Mouse (Mus musculus) lung, adult 2 months (tissue): ENCODE measurements at regions not wholly inside any gene's neighbourhood (a gene's known extent, or its start where the extent isn't known, plus 50 kb on each side); places are given as distances from the start of the nearest gene placed in this dataset.
A peak's percentile ranks its signal among the peaks of the same experiment; 100 is the strongest.

Experiments
- DNase-seq: peaks from one replicate; pipeline ENCODE4 v3.0.0; 2022
- H3K4me1 ChIP-seq: fragments of 200-500 bp; 2 replicates; pipeline ENCODE4 v1.6.1; 2011; ENCODE audit warnings: low read length; ENCODE audit not compliant: control insufficient read depth, insufficient read depth
- H3K4me3 ChIP-seq: fragments of 200-500 bp; replicated peaks from 2 replicates; pipeline ENCODE3; 2011; ENCODE audit warnings: low read depth, mild to moderate bottlenecking, control low read depth, low read length; ENCODE audit errors: extremely low read depth
- CTCF ChIP-seq: fragments of 200-500 bp; IDR thresholded peaks from 2 replicates; pipeline ENCODE4 v1.5.1; 2011; ENCODE audit warnings: mild to moderate bottlenecking, low read length, control low read depth; ENCODE audit not compliant: insufficient read depth
- POLR2A ChIP-seq: fragments of 200-500 bp; IDR thresholded peaks from 2 replicates; pipeline ENCODE4 v1.6.1; 2011; ENCODE audit warnings: low read depth, mild to moderate bottlenecking, control low read depth, low read length, borderline replicate concordance; ENCODE audit errors: extremely low read depth
- WGBS: fragments of 180-500 bp; shearing (Covaris S2); methylation state at CpG from one replicate; pipeline ENCODE4 v1.1.7; 2018; 5-methylcytosine and 5-hydroxymethylcytosine counted together

GRCm38 (mm10) chr14:76749178-76749577, 192.5 kb upstream of the Serp2 start:
- H3K4me3 ChIP-seq, result no peak overlapping the region
- no peak for DNase-seq
- 0 out of 2 replicates have a peak, but pooled peaks cover 2% of the 10 kb centered on the region for H3K4me1 ChIP-seq
- WGBS, result 81% methylated on average over 7 of the region's 7 CpGs
- TF ChIP-seq CTCF (no peak), POLR2A (no peak)

- DNase-seq, result no peak
- H3K4me1 ChIP-seq, result 0 out of 2 replicates have a peak, but pooled peaks cover 2% of the 10 kb centered on the region
- no peak for TF ChIP-seq CTCF
- no peak for TF ChIP-seq POLR2A
- H3K4me3 ChIP-seq, result no peak overlapping the region
- WGBS, result 95% methylated on average over 2 of the region's 2 CpGs
Observed at GRCm38 (mm10) chr14:76748711-76749110, 192.0 kb upstream of the Serp2 start.

- WGBS, result 93% methylated on average over 5 of the region's 5 CpGs
- Histone ChIP-seq H3K4me1 (0 out of 2 replicates have a peak, but pooled peaks cover 2% of the 10 kb centered on the region), H3K4me3 (no peak overlapping the region)
- TF ChIP-seq CTCF (no peak), POLR2A (no peak)
- DNase-seq, result no peak
Observed at GRCm38 (mm10) chr14:76747814-76748213, 191.1 kb upstream of the Serp2 start.

- no peak for DNase-seq
- Histone ChIP-seq H3K4me3 (no peak overlapping the region), H3K4me1 (0 out of 2 replicates have a peak, but pooled peaks cover 2% of the 10 kb centered on the region)
- TF ChIP-seq CTCF (no peak), POLR2A (no peak)
- WGBS, result 95% methylated on average over 10 of the region's 10 CpGs
Observed at GRCm38 (mm10) chr14:76746282-76746681, 189.6 kb upstream of the Serp2 start.

GRCm38 (mm10) chr14:76744674-76745433, 188.2 kb upstream of the Serp2 start:
- no peak for TF ChIP-seq CTCF
- TF ChIP-seq POLR2A, result no peak; the same call in 1 of the 2 replicates
- no peak for DNase-seq
- 0 out of 2 replicates have a peak, but pooled peaks cover 2% of the 10 kb centered on the region for H3K4me1 ChIP-seq
- 46% methylated on average over 23 of the region's 23 CpGs for WGBS
- H3K4me3 ChIP-seq, result no peak overlapping the region

- no peak for DNase-seq
- TF ChIP-seq POLR2A (no peak), CTCF (no peak)
- WGBS, result 71% methylated on average over 5 of the region's 5 CpGs
- H3K4me3 ChIP-seq, result no peak overlapping the region
- H3K4me1 ChIP-seq, result 0 out of 2 replicates have a peak, but pooled peaks cover 2% of the 10 kb centered on the region
Observed at GRCm38 (mm10) chr14:76742297-76742696, 185.6 kb upstream of the Serp2 start.

- 71% methylated on average over 25 of the region's 25 CpGs for WGBS
Observed at GRCm38 (mm10) chr14:76739836-76740597, 183.3 kb upstream of the Serp2 start.

GRCm38 (mm10) chr14:76735997-76736396, 179.3 kb upstream of the Serp2 start:
- TF ChIP-seq POLR2A (no peak), CTCF (no peak)
- no peak for DNase-seq

More at GRCm38 (mm10) chr14:76739836-76740597, 183.3 kb upstream of the Serp2 start:
- TF ChIP-seq CTCF (peak; percentile 67), POLR2A (no peak)
- Histone ChIP-seq H3K4me3 (no peak overlapping the region), H3K4me1 (0 out of 2 replicates have a peak, but pooled peaks cover 2% of the 10 kb centered on the region)
- DNase-seq, result no peak

GRCm38 (mm10) chr14:76735107-76735506, 178.4 kb upstream of the Serp2 start:
- Histone ChIP-seq H3K4me3 (no peak overlapping the region), H3K4me1 (0 out of 2 replicates have a peak, but pooled peaks cover 2% of the 10 kb centered on the region)
- WGBS, result 86% methylated on average over 4 of the region's 4 CpGs
- TF ChIP-seq CTCF (no peak), POLR2A (no peak)
- no peak for DNase-seq

More at GRCm38 (mm10) chr14:76735997-76736396, 179.3 kb upstream of the Serp2 start:
- no peak overlapping the region for H3K4me3 ChIP-seq
- 0 out of 2 replicates have a peak, but pooled peaks cover 2% of the 10 kb centered on the region for H3K4me1 ChIP-seq
- 93% methylated on average over 5 of the region's 5 CpGs for WGBS

GRCm38 (mm10) chr14:76733258-76733823, 176.7 kb upstream of the Serp2 start:
- Histone ChIP-seq H3K4me1 (0 out of 2 replicates have a peak, but pooled peaks cover 2% of the 10 kb centered on the region), H3K4me3 (no peak overlapping the region)
- no peak for TF ChIP-seq POLR2A
- no peak for TF ChIP-seq CTCF
- 72% methylated on average over 8 of the region's 8 CpGs for WGBS
- peak; percentile 70 for DNase-seq
